Mouse (Mus musculus): Measurements from ENCODE around the gene Cdpf1.
"Not testable (repeated sequence)": the region's sequence is repeated elsewhere in the genome, so short reads cannot be mapped to it uniquely, and the experiment has no call there.

Gene Cdpf1

GRCm38 (mm10) chr15:85808031-85808430 lies 3.5 kb downstream of the Cdpf1 start:
- no peak for DNase-seq

- no peak for DNase-seq
Observed at GRCm38 (mm10) chr15:85807404-85807803, 4.1 kb downstream of the Cdpf1 start.

GRCm38 (mm10) chr15:85806886-85807285 lies 4.6 kb downstream of the Cdpf1 start:
- DNase-seq: no peak

GRCm38 (mm10) chr15:85802931-85803330 lies 8.6 kb downstream of the Cdpf1 start:
- no peak for DNase-seq

DNA sequence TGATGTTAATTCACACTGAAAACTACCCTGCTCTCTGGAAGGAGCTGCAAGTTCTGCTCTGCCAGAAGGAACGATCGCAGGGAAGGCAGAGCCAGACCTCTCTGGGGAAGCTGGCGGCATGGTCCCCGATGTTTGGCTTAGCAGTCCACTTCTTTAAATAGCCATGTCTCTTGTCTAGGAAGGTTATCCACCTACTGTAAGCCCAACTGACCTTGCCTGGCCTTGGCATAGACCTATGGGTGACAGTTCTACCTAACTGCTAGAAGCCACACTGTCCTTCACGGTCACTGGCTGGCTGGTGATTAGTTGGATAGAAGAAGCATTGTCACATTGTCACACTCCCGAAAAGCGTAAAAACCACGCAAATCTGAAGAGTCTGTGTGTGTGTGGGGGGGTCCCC lies 12.8 kb downstream of the Cdpf1 start:
- DNase-seq: no peak

DNA sequence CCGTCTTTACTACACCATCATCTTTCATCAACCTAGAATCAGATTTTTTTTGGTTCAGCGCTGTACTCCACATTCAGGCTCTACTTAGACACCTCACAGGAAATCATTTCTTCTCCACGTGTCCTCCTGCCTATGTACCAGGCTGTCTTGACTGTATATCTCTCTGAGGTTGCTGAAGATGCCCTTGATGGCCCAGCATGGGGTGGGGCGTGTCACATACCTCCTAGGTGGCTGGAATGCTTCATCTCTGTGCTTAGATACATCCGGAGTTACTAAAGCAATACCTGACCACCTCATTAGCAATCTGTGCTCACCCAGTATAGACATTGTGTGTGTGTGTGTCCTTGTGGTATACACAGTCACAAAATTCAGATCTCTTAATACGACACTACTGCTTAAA lies 16.0 kb downstream of the Cdpf1 start:
- DNase-seq: no peak

DNA sequence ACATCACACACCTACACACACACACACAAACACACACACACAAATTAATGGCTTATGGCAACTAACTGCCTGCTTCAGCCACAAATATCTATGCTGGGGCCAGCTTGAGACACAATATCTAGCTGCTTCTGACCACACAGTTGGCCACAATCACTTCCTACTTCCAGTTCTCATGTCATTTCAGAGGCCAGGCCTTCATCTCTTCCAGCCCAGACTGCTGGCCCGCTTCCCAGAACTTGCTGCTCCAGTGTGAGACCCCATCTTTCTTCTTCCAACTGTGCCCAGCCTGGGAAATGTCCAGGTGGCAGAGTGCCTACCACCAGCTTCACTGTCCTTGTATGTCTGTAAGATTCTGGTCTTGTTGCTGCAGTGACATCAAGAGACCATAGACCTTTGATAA lies 18.7 kb downstream of the Cdpf1 start:
- peak; percentile 24 for DNase-seq

DNA sequence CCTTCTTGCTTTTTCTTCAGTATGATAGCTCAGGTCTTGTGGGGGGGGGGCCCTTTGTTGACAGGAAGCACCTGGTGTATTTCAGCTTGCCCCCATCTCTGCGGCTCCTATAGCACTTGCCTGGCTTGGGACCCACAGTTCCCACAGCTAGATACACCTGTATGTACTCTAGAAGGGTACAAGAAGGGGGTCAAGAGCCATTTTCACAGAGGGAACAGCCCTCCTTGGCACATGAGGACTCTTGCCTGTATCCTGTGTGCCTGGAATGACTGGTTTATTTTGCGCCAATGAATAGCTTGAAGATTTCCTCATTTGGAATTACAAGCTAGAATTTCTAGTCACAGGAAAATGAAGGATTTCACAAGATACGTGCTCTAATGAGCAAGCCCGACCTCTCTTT lies 20.0 kb downstream of the Cdpf1 start:
- DNase-seq: no peak

DNA sequence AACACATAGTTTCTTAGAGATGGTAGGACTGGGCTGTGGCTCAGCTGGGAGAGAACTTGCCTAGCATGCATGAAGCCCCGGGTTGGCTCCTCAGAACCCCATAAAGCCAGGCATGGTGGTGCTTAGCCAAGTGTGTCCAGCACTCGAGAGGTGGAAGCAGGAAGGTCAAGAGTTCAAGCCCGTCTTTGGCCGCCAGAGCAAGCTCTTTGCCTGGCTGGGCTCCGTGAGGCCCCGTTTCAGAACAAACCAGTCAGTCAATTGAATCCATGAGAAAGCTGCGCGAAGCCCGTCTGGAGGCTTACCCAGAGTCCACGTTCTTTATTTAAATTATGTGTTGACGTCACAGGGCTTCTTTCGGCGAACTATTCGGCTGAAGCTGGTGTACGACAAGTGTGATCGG lies 22.9 kb downstream of the Cdpf1 start:
- DNase-seq: no peak

GRCm38 (mm10) chr15:85788051-85788450 lies 23.4 kb downstream of the Cdpf1 start:
- no peak for DNase-seq

DNA sequence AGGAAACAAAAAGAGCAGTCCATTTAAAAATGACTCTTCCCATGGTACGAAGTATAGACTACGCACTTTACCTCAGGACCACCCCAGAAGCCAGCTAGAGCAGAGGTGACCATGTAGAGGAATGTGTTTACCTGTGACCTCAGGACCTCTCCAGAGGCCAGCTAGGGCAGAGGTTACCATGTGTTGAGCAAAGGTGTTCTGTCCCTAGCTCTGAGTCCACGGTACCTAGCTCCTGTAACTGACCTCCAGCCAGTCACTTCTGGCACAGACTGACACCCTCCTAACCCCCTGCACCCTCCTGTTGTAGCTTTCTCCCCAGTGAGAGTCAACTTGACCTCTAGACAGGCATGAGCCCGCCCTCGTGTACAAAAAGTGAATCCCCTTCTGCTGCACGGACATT lies 24.0 kb downstream of the Cdpf1 start:
- no peak for DNase-seq

DNA sequence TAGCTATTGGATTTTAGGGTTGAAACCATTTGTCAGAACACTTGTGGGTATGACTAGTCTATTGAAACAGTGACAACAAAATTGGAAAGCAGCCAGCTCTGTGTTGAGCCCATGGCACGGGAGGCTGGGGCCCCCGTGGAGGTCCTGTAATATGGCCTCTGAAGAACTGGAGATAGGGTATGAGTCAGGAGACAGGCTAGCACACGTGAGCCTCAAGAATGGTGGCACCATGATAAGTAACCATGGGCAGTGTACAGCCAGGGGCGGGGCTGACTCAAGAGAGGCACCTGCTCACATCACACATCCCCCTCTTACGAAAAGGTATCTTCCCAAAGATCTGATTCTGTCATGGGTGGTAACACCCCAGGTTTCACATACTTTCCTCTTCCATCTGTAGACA lies 24.8 kb downstream of the Cdpf1 start:
- DNase-seq: no peak

GRCm38 (mm10) chr15:85784341-85784740 lies 27.2 kb downstream of the Cdpf1 start:
- no peak for DNase-seq

DNA sequence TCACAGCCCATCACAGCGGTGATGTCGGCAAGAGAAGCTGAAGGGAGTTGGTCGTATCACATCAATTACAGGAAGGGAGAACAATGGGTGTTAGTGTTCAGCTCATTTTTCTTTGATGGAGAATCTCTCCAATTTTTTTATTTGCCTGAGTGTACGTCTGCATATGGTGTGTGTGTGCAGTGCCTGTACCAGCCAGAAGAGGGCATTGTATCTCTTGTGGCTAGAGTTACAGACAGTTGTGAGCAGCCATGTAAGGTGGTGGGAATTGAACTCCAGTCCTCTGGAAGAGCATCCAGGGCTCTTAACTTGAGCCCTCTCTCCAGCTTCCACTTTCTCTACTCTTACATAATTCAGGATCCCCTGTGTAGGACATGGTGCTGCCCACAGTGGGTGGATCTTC lies 28.4 kb downstream of the Cdpf1 start:
- DNase-seq: no peak

DNA sequence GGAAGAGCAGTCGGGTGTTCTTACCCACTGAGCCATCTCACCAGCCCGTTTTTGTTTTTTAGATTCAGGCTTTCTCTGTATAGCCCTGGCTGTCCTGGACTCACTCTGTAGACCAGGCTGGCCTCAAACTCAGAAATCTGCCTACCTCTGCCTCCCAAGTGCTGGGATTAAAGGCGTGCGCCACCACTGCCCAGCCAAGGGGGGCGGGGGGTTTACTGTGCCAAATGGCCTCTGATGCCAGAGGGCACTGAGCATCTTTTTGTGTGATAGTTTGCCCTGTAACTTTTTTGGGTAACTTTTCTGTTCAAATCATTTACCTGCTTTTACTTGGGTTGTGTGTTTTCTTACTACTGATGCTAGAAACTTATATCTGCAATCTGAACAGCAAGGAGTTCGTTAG lies 32.6 kb downstream of the Cdpf1 start:
- not testable (repeated sequence) for DNase-seq

DNA sequence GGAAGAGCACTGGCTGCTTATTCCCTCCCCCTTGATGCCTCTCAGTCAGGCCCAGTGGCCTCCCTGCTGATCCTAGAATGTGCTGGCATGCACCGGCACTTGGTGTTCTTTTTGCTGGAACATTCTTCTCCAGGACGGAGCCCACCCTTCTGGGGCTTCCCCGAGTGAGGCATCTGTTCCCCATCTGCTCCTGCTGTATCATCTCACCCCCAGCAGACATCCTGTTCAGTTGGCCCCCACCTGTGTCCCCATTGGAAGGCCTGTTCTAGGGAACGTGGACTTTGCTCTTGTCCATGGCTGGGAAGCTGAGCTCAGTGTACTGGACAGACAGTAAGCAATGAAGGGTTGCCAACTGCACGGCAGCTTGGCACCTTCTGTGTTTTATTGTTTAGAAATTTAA lies 34.7 kb downstream of the Cdpf1 start:
- no peak for DNase-seq

- no peak for DNase-seq
Observed at GRCm38 (mm10) chr15:85776241-85776640, 35.3 kb downstream of the Cdpf1 start.

DNA sequence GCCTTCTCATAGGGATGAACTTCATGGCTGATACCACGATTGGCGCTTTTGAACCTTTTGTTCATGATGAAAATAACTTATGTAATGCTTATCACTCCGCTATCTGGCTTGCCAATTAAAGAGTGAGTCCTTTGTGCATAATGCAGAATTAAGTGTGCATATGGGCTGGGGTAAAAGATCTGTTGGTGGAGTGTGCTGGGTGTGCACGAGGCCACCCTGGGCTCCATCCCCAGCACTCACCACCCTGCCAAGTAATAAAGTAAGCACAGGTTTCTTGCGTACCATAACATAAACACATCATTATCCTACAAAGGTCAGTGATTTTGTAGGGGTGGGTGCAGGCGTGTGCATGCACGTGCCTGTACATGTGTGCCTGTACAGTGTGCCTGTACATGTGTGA lies 36.5 kb downstream of the Cdpf1 start:
- no peak for DNase-seq

GRCm38 (mm10) chr15:85774419-85774818 lies 37.1 kb downstream of the Cdpf1 start:
- DNase-seq: no peak

- DNase-seq: no peak
Observed at GRCm38 (mm10) chr15:85772146-85772740, 39.3 kb downstream of the Cdpf1 start.

DNA sequence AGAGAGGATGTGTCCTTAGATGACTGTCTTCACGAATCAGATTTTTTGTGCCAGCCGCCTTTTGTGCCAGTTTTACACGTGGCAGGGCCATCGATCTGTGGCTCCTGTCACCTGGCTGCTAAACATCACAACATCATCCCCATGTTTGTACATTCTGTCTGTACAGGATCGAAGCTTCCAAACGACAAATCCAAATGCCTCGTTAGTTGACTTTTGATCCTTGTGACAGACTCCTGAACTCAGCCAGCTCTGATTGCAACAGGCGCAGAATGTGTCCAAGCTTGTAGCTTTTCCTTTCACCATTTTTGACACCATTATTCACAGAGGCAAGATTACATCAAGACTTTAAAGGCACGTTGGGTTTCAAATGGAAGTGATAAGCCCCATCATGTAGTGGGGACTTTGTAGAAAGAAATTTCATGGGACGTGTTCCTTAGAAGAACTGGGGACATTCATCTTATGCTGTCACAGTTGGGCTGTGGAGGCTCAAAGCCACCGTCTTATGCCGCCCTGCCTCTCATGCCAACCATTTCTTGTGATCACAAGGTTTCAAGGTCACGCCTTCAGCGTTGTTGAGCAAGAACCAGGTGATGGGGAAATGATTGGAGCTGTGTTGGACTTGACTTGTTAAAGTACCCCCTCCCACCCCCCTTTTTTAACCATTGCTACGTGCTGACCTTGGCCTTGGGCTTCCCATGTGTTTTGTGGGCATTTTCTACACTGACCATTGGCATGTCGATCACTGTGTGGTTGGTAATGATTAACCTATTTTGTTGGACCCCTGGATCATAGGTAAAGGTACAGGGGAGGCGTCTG lies 40.0 kb downstream of the Cdpf1 start:
- DNase-seq: no peak

DNA sequence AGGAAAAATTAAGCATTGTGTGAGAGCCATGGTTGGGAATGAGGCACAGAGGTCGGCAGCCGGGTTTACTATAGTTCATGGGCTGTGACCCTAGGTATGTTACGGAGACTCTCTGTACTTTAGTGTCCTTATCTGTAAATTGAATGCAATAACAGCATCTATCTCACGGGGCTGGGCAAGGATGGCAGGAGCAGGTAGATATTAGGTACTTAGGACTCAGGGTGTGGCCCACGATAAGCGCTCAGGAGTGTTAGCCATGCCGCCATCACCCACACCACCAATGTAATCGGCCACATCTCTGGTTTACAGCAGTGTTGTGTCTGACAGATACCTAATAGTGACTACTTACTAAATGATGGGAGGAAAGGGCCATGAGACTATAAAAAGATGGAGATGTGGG lies 42.5 kb downstream of the Cdpf1 start:
- no peak for DNase-seq

- no peak for DNase-seq
Observed at GRCm38 (mm10) chr15:85766677-85767076, 44.8 kb downstream of the Cdpf1 start.

GRCm38 (mm10) chr15:85765022-85765421 lies 46.5 kb downstream of the Cdpf1 start:
- no peak for DNase-seq

- DNase-seq: no peak
Observed at GRCm38 (mm10) chr15:85762761-85763160, 48.7 kb downstream of the Cdpf1 start.
